Mouse (Mus musculus) adrenal gland, adult 10 weeks (tissue): ENCODE results near the gene Zfp78. TPM values are rescaled to one million over a fixed set of nuclear protein-coding genes. Genes with fewer than 3 reads are reported as not detected.

ENCODE experiments used
- polyA plus RNA-seq: library from polyadenylated mRNA; stranded (reverse); fragments of 350-450 nt; fragmentation: Illumina TruSeq; extraction: RNeasy Lipid Tissue Mini Kit (QIAGEN cat#74804); gene quantifications from one replicate; pipeline ENCODE4 v1.2.3, GENCODE M21; 2014; ENCODE audit warnings: low read depth, low replicate concordance

The Zfp78 gene
- polyA plus RNA-seq = 5.9 TPM

DNA sequence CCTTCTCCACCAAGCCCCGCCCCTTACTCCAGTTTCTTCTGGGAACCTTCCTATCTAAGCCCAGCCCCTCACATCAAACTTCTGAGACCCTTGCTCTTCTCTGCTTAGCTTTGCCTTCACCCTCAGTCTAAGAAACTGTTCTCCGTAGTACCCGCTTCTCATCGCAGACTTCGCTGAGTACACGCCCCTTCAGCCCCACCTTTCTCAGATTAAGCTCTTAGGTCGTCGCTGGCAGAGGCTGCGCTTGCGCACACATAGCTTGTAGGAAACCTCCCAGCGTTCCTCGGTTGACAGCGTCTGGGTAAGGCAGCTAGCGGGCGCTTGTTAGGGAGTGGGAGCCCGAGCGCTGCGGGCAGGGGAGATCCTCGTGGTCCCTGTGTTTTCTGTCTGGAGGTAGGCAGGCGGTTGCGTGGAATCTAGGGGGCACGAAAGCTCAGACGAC is at the start of gene Zfp78:
Zfp78 (plus strand) TSS at position 234 of the 442 bp plus-strand sequence.

DNA sequence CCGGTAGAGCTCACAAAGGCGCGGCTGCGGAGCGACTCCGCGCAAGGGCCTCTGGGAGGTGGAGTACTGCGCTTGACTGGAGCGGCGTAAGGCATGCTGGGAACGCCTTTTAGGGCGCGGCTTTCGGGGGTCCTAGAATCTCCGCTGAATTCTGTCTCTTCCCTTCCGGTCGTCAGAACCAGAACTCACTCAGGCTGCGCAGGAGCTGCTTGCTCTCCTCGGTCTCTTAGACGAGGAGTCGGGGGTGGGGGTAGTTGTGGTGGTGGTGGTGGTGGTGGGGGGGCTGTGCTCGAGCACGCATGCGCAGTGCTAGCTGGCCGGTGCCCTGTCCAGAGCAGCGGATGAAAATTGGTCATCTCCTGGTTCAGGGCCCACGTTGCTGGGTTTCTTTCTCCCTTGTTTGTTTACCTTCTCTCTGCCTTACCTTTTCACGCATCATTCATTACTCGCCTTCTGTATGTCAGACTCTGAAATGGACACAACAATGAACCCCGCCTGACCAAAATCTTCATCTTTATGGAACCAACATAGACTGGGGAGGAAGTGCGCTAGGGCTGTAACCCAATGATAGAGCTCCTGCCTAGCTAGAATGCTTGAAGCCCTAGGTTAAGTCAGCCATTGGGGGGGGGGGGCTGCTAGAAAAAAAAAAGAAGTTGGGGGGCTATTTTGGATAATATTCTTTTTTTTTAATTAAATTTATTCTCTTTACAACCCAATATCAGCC is 31.7 kb upstream of the Zfp78 start, which contains the start of gene Zfp583:
Zfp583 (minus strand) TSS at position 53 of the 724 bp plus-strand sequence.

DNA sequence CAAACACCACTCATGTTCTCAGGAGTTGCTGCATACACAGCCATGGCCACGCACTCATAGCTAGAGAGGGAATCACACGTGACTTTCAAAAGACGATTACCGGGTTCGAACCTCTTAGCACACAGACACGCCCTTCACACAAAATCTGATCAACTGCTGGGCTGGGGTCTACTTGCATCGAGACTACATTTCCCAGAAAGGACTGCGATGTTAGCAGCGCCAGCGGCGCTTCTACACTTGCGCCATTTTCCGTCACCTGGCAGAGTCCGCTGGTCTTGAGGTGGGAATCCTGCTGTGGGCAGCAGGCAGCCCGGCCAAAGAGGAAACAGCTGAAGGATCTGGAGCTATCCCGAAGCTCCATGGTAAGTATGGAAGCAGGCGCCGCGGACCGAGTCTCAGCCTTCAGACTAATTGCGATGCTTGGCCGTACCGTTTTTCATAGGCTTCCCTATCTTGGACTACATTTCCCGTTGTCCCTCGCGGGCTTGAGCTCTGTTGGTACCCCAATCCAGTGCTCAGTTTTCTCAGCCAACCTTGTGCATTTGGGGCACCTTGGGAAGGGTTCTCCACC is 19.5 kb upstream of the Zfp78 start, which contains the start of gene Gm3854:
Gm3854 (plus strand) TSS at position 259 of the 571 bp plus-strand sequence.

DNA sequence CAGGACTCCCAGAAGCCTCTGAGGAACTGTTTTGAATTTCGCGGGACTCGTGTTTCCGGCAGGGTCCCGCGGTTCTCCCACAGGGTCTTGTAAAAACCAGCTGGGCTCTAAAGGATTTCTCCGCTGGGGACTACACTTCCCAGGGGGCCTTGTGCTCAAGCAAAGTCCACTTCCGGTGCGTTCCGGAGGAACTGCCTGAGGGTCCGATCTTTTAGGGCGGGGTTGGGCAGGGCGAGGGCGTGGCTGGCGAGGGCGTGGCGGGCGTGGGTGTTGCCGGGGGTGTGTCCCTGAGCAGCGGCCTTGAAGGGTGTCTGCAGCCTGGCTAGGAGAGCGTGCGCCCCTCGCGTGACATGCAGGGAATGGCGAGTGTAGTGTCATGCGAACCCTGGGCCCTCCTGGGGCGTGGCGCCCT is 20.0 kb downstream of the Zfp78 start, which contains the start of gene Zfp28:
Zfp28 (plus strand) TSS at position 252 of the 412 bp plus-strand sequence.

DNA sequence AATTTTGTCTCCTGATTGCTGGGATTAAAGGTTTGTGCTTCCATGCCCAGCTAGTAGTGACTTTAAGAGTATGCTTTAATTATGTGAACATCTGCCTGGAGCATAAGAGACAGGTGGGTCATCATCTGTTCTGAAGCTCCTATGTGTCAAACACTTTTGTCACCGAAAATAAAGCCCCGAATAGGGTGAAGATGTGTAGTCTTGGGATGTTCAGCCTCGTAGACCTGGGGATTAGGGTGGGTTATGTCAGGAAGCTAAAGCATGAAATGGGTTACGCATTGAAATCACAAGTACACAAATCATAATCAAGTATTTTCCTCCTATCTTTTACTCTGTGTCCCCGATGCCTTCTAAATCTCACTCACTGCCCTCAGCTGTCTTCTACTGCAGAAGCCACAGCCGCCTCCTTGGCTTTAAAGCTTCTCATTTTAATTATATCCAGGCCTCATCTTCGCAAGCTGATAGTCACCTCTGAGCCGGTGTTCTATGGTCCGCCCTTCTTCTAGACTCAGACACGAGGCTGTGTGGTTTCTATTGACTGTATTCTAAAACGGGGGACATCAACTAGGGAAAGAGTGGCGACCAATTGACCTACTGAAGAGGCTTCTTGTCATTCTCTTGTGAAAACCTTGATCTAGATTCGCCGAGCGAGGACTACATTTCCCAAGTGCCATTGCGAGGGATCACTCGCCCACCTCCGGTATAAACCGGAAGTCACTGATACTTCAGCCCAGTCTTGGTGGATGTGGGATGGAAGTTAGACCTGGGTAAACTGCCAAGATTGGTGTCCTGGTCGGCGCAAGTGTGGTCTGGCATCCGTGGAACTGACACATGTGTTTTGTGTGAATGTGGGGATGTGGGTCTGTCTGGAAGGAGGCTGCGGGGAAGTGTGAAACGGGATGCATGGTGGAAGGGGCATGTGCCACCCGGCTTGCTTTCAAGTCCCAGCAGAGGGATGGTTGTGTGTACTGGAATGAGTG is 35.2 kb downstream of the Zfp78 start, which contains the start of gene Smim17:
Smim17 (plus strand) TSS at position 720 of the 980 bp plus-strand sequence.

DNA sequence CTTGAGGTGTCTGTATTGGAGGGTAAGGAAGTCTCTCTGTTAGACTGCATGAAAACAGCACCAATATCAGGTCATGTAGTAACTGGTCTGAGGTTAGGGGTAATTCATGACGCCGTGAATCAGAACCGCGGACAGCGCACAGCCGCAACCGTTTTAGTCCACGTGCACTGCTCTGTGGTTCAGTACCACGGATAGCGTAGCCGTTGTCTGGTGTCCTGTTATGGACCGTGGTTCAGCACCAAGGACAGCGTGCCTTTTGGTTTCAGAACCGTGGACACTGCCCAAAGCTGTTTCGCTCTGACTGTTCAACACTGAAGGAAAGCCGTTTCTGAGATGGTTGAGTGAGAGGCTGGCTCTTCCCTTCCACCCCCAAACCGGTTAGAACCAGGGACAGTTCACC is 47.0 kb downstream of the Zfp78 start, which contains the start of gene Gm20715:
Gm20715 (plus strand) TSS at position 235 of the 400 bp plus-strand sequence.

Other genes starting within 250 kb of the Zfp78 start
- gene Zfp787, start 207.3 kb upstream of the Zfp78 start, polyA plus RNA-seq = 5.1 TPM
- 7.1 TPM for gene Zfp444, start 191.1 kb upstream of the Zfp78 start, polyA plus RNA-seq
- not detected for gene Galp, start 166.2 kb upstream of the Zfp78 start, polyA plus RNA-seq
- not detected for gene Zscan5b, start 141.0 kb upstream of the Zfp78 start, polyA plus RNA-seq
- not detected for gene Epp13, start 110.6 kb upstream of the Zfp78 start, polyA plus RNA-seq
- 23.6 TPM for gene Zfp667, start 76.7 kb upstream of the Zfp78 start, polyA plus RNA-seq
- gene Zfp583, start 32.0 kb upstream of the Zfp78 start, polyA plus RNA-seq = 10.8 TPM
- gene Gm3854, start 19.5 kb upstream of the Zfp78 start, polyA plus RNA-seq = 0.17 TPM
- 10.3 TPM for gene Zfp28, start 20.0 kb downstream of the Zfp78 start, polyA plus RNA-seq
- gene Smim17, start 35.4 kb downstream of the Zfp78 start, polyA plus RNA-seq = 0.41 TPM
- gene Gm20715, start 47.0 kb downstream of the Zfp78 start, polyA plus RNA-seq = not detected
- not detected for gene Olfr1344, start 75.4 kb downstream of the Zfp78 start, polyA plus RNA-seq
- gene Olfr1336, start 92.9 kb downstream of the Zfp78 start, polyA plus RNA-seq = not detected
- not detected for gene Olfr1346, start 103.8 kb downstream of the Zfp78 start, polyA plus RNA-seq
- gene Olfr5, start 123.7 kb downstream of the Zfp78 start, polyA plus RNA-seq = not detected
- gene Olfr1347, start 136.5 kb downstream of the Zfp78 start, polyA plus RNA-seq = not detected
- gene Olfr1348, start 145.5 kb downstream of the Zfp78 start, polyA plus RNA-seq = not detected
- gene Olfr1349, start 159.7 kb downstream of the Zfp78 start, polyA plus RNA-seq = not detected
- not detected for gene Olfr1350, start 201.6 kb downstream of the Zfp78 start, polyA plus RNA-seq